Mouse (Mus musculus): ENCODE measurements at regions not wholly inside any gene's neighbourhood (a gene's known extent, or its start where the extent isn't known, plus 50 kb on each side); places are given as distances from the start of the nearest gene placed in this dataset.

- TF ChIP-seq GATA1 (IDR thresholded peaks at IDR 0.05; ENCODE audit: borderline replicate concordance, low read length) (no peak), CTCF (IDR thresholded peaks at IDR 0.05; ENCODE audit: low read depth, low read length) (no peak), TAL1 (conservative IDR thresholded peaks at IDR 0.05; ENCODE audit: low read depth, low read length) (no peak)
These were observed 91.1 kb downstream of the Wscd1 start for GRCm38 (mm10) chr11:71840635-71841443.

Measured in G1E (cell line).